Mouse (Mus musculus) kidney, embryonic 16.5 days (tissue): ENCODE results near the gene Cry1. TPM values are rescaled to one million over a fixed set of nuclear protein-coding genes. Genes with fewer than 3 reads are reported as not detected.

Experiments
- polyA plus RNA-seq: library from polyadenylated mRNA; unstranded; fragments of >200 nt; fragmentation: Nextera tagmentation; extraction: Ambion mirVana; gene quantifications from 2 replicates; pipeline ENCODE4 v1.2.1, GENCODE M21; 2015

The Cry1 gene
- polyA plus RNA-seq, 1 experiment from 2014 or later: 29.0 TPM

Other genes starting within 250 kb of the Cry1 start
- gene Fhl4, start 82.6 kb downstream of the Cry1 start, polyA plus RNA-seq: 0.76 and 1.4 TPM in 2 replicates
- 70.8 and 75.8 TPM in 2 replicates for gene Tmem263, start 82.4 kb downstream of the Cry1 start, polyA plus RNA-seq
- 13.7 and 16.7 TPM in 2 replicates for gene Mterf2, start 57.0 kb downstream of the Cry1 start, polyA plus RNA-seq
- 10.7 and 12.3 TPM in 2 replicates for gene Btbd11, start 201.8 kb upstream of the Cry1 start, polyA plus RNA-seq